Mouse (Mus musculus): ENCODE results near the gene Gm4985.
"Not testable (repeated sequence)": the region's sequence is repeated elsewhere in the genome, so short reads cannot be mapped to it uniquely, and the experiment has no call there.

Gene Gm4985

DNA sequence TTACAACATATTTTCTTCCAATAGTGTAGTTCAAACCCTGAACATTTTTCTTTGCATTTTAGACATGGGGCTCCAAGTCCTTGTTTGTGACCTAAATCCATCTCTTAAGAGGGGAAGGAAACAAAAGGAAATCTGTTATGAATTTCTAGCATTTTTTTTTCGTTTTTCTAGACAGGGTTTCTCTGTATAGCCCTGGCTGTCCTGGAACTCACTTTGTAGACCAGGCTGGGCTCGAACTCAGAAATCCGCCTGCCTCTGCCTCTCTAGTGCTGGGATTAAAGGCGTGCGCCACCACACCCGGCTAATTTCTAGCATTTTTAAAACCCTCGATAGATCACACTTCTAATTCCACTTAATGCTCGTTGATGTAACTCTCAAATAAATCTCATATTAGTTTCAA is at the start of gene Gm4985:
Gm4985 (minus strand) TSS at position 101 of the 400 bp plus-strand sequence.
- in situ Hi-C loops (cut with MboI, MseI), result not testable (repeated sequence)

DNA sequence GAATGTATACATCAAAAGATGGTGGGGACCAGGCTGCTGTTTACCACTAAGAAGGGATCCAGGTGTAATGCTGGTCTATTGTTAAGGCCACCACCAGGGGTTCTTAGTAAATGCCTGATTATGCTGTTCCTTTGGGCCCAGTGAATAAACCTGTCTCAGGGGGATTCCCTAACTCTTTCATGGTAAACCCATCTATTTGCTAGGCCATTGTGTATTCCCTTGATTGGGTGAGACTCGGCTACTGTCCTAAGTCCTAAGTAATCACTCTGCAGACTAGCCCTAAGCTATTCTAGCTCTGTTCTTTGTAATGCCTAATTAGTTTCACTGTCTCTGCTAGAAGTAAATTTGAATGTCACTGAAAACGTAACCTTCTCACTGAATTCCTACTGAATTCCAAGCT is 4.6 kb downstream of the Gm4985 start:
- in situ Hi-C loops (cut with MboI, MseI), result no loop called here

All from regulatory T cell (primary cell).